Mouse (Mus musculus) embryonic fibroblast, embryonic 13.5 days (primary cell): Measurements from ENCODE around the gene Ttll5.

Experiments
- CTCF ChIP-seq: IDR thresholded peaks from 2 replicates; pipeline ENCODE4 v1.5.1; 2011; ENCODE audit warnings: mild to moderate bottlenecking, control low read depth, low read length, moderate library complexity, borderline replicate concordance; ENCODE audit not compliant: insufficient read depth
- POLR2A ChIP-seq: IDR thresholded peaks from 2 replicates; pipeline ENCODE4 v1.6.1; 2011; ENCODE audit warnings: low read depth, mild to moderate bottlenecking, control low read depth, low read length, moderate library complexity

DNA sequence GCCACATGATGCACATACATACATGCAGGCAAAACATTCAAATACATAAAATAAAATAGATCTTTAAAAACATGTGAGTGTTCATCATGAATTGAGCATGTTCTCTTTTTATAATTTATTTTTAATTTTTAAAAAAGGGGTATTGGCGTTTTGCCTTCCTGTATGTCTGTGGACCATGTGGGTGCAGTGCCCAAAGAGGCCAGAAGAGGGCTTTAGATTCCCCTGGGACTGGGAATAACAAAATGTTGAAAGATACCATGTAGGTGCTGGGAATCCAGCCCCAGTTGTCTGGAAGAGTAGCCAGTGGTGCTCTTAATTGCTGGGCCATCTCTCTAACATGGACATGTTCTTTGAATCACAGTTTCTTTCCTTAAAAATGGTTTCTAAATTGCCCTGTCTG, 127.4 kb downstream of the Ttll5 start:
- TF ChIP-seq POLR2A (no peak), CTCF (no peak)
